Mouse (Mus musculus): ENCODE measurements around the gene Ifnl2. TPM values are rescaled to one million over a fixed set of nuclear protein-coding genes. Genes with fewer than 3 reads are reported as not detected.

Ifnl2 gene
- polyA plus RNA-seq, 1 experiment from 2014 or later: not detected

Other genes starting within 250 kb of the Ifnl2 start
- 0.68 and 0.94 TPM in 2 replicates for gene Eid2, start 242.6 kb downstream of the Ifnl2 start, polyA plus RNA-seq (2015; fragmentation: Nextera tagmentation; extraction: Ambion mirVana)
- 6.6 and 7.3 TPM in 2 replicates for gene Eid2b, start 232.7 kb downstream of the Ifnl2 start, polyA plus RNA-seq (2015; fragmentation: Nextera tagmentation; extraction: Ambion mirVana)
- not detected in 2 replicates for gene Selenov, start 219.3 kb downstream of the Ifnl2 start, polyA plus RNA-seq (2015; fragmentation: Nextera tagmentation; extraction: Ambion mirVana)
- 0.16 and 0.17 TPM in 2 replicates for gene Dll3, start 208.2 kb downstream of the Ifnl2 start, polyA plus RNA-seq (2015; fragmentation: Nextera tagmentation; extraction: Ambion mirVana)
- gene Timm50, start 198.4 kb downstream of the Ifnl2 start, polyA plus RNA-seq (2015; fragmentation: Nextera tagmentation; extraction: Ambion mirVana): 130 and 132 TPM in 2 replicates
- gene Supt5, start 171.7 kb downstream of the Ifnl2 start, polyA plus RNA-seq (2015; fragmentation: Nextera tagmentation; extraction: Ambion mirVana): 62.8 and 66.2 TPM in 2 replicates
- 506 and 555 TPM in 2 replicates for gene Rps16, start 159.8 kb downstream of the Ifnl2 start, polyA plus RNA-seq (2015; fragmentation: Nextera tagmentation; extraction: Ambion mirVana)
- 35.8 and 41.8 TPM in 2 replicates for gene Plekhg2, start 137.9 kb downstream of the Ifnl2 start, polyA plus RNA-seq (2015; fragmentation: Nextera tagmentation; extraction: Ambion mirVana)
- 15.4 and 18.5 TPM in 2 replicates for gene Zfp36, start 130.2 kb downstream of the Ifnl2 start, polyA plus RNA-seq (2015; fragmentation: Nextera tagmentation; extraction: Ambion mirVana)
- gene Med29, start 117.7 kb downstream of the Ifnl2 start, polyA plus RNA-seq (2015; fragmentation: Nextera tagmentation; extraction: Ambion mirVana): 41.3 and 50.1 TPM in 2 replicates
- gene Paf1, start 117.5 kb downstream of the Ifnl2 start, polyA plus RNA-seq (2015; fragmentation: Nextera tagmentation; extraction: Ambion mirVana): 78.9 and 79.9 TPM in 2 replicates
- gene Gmfg, start 73.0 kb downstream of the Ifnl2 start, polyA plus RNA-seq (2015; fragmentation: Nextera tagmentation; extraction: Ambion mirVana): 17.9 and 32.7 TPM in 2 replicates
- gene Lrfn1, start 58.5 kb downstream of the Ifnl2 start, polyA plus RNA-seq (2015; fragmentation: Nextera tagmentation; extraction: Ambion mirVana): 0.72 and 0.80 TPM in 2 replicates
- gene Ifnl3, start 12.4 kb upstream of the Ifnl2 start, polyA plus RNA-seq (2015; fragmentation: Nextera tagmentation; extraction: Ambion mirVana): not detected in 2 replicates
- not detected in 2 replicates for gene Sycn, start 30.4 kb upstream of the Ifnl2 start, polyA plus RNA-seq (2015; fragmentation: Nextera tagmentation; extraction: Ambion mirVana)
- gene Nccrp1, start 36.8 kb upstream of the Ifnl2 start, polyA plus RNA-seq (2015; fragmentation: Nextera tagmentation; extraction: Ambion mirVana): not detected in 2 replicates
- 16.0 and 20.6 TPM in 2 replicates for gene Samd4b, start 87.7 kb upstream of the Ifnl2 start, polyA plus RNA-seq (2015; fragmentation: Nextera tagmentation; extraction: Ambion mirVana)
- gene Pak4, start 87.7 kb upstream of the Ifnl2 start, polyA plus RNA-seq (2015; fragmentation: Nextera tagmentation; extraction: Ambion mirVana): 25.1 and 30.0 TPM in 2 replicates
- gene Acp7, start 120.9 kb upstream of the Ifnl2 start, polyA plus RNA-seq (2015; fragmentation: Nextera tagmentation; extraction: Ambion mirVana): not detected in 2 replicates
- gene Fbxo27, start 182.4 kb upstream of the Ifnl2 start, polyA plus RNA-seq (2015; fragmentation: Nextera tagmentation; extraction: Ambion mirVana): 3.6 TPM in 2 replicates
- gene Fbxo17, start 206.3 kb upstream of the Ifnl2 start, polyA plus RNA-seq (2015; fragmentation: Nextera tagmentation; extraction: Ambion mirVana): 6.7 and 7.5 TPM in 2 replicates
- gene Mrps12, start 231.4 kb upstream of the Ifnl2 start, polyA plus RNA-seq (2015; fragmentation: Nextera tagmentation; extraction: Ambion mirVana): 122 TPM in 2 replicates
- 20.8 and 21.4 TPM in 2 replicates for gene Sars2, start 231.5 kb upstream of the Ifnl2 start, polyA plus RNA-seq (2015; fragmentation: Nextera tagmentation; extraction: Ambion mirVana)
- not detected in 2 replicates for gene Ccer2, start 245.7 kb upstream of the Ifnl2 start, polyA plus RNA-seq (2015; fragmentation: Nextera tagmentation; extraction: Ambion mirVana)

Data from heart, embryonic 16.5 days (tissue).